Mouse (Mus musculus): ENCODE measurements around the gene Ccl21a. TPM values are rescaled to one million over a fixed set of nuclear protein-coding genes. Genes with fewer than 3 reads are reported as not detected.
"Not testable (repeated sequence)": the region's sequence is repeated elsewhere in the genome, so short reads cannot be mapped to it uniquely, and the experiment has no call there.

Gene Ccl21a
- not detected for total RNA-seq (2021)

GRCm38 (mm10) chr4:42773893-42774292 lies at the start of gene Ccl21a:
TSS of gene Ccl21a (minus strand) at chr4:42773993.
- DNase-seq = not testable (repeated sequence)

GRCm38 (mm10) chr4:42756477-42756876 lies 17.3 kb downstream of the Ccl21a start, which contains the start of gene Ccl19:
TSS of gene Ccl19 (minus strand) at chr4:42756577.
- not testable (repeated sequence) for DNase-seq

DNA sequence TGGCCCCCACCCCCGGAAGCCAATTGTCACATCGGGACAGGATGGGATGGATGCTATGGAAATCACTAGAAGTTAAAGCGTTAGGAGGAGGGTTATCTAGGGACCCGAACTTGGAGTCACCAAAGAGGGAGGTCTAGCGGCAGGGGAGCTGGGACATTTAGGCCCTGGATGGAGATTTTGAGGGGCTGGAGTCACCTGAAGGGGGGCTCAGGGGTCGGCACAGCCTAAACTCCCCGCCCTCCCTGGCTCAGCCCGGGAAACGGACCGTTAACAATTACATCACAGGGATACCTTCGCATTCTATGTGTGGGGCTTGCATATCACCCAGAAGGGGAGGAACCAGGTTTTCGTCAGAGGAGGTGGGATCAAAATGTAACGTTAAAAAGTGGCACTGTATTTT lies 38.5 kb downstream of the Ccl21a start, which contains the start of gene 4930578G10Rik:
Gene 4930578G10Rik (plus strand): TSS at position 301 of the 400 bp plus-strand sequence.
- DNase-seq = not testable (repeated sequence)

Other genes with a start within 250 kb of the Ccl21a start
- under 1 TPM; 0.15 to 0.65 TPM for gene Fam205a2, start 245.8 kb downstream of the Ccl21a start, total RNA-seq (2021)
- not detected for gene Gm10591, start 161.8 kb downstream of the Ccl21a start, total RNA-seq (2021)
- 10 to 100 TPM; 10.2 to 15.9 TPM for gene Gm2564, start 144.3 kb downstream of the Ccl21a start, total RNA-seq (2021)
- not detected for gene Ccl27b, start 118.7 kb downstream of the Ccl21a start, total RNA-seq (2021)
- gene Il11ra2, start 112.1 kb downstream of the Ccl21a start, total RNA-seq (2021) = not detected
- 1 to 10 TPM; 1.2 to 2.0 TPM for gene 4930578G10Rik, start 38.4 kb downstream of the Ccl21a start, total RNA-seq (2021)
- gene Ccl19, start 17.4 kb downstream of the Ccl21a start, total RNA-seq (2021) = under 1 TPM in 1 of 2 experiments, not detected in 1; 0.67 TPM
- under 1 TPM in 1 of 2 experiments, not detected in 1; 0.12 TPM for gene Fam205a1, start 79.9 kb upstream of the Ccl21a start, total RNA-seq (2021)
- under 1 TPM; 0.48 to 0.92 TPM for gene Gm12394, start 82.8 kb upstream of the Ccl21a start, total RNA-seq (2021)
- under 1 TPM; 0.27 to 0.30 TPM for gene Fam205c, start 100.2 kb upstream of the Ccl21a start, total RNA-seq (2021)
- 100 to 1,000 TPM; 148 to 149 TPM for gene Phf24, start 142.7 kb upstream of the Ccl21a start, total RNA-seq (2021)
- gene Dnajb5, start 175.8 kb upstream of the Ccl21a start, total RNA-seq (2021) = 100 to 1,000 TPM; 203 to 221 TPM
- not detected for gene 1700022I11Rik, start 195.6 kb upstream of the Ccl21a start, total RNA-seq (2021)
- gene Vcp, start 226.5 kb upstream of the Ccl21a start, total RNA-seq (2021) = 100 to 1,000 TPM; 188 to 194 TPM
- gene Fancg, start 236.5 kb upstream of the Ccl21a start, total RNA-seq (2021) = 1 to 10 TPM; 8.3 to 8.9 TPM